Mouse (Mus musculus) cerebellum, adult 2 months (tissue): Measurements from ENCODE around the gene U2af1l4. TPM values are rescaled to one million over a fixed set of nuclear protein-coding genes. Genes with fewer than 3 reads are reported as not detected.
A peak's percentile ranks its signal among the peaks of the same experiment; 100 is the strongest.

ENCODE experiments used
- DNase-seq, 2 experiments: peaks; one replicate each; pipeline ENCODE4 v3.0.0; 2021
- H3K27ac ChIP-seq: fragments of 200-500 bp; 2 replicates; pipeline ENCODE4 v1.5.1; 2012; ENCODE audit warnings: low read length, control low read depth, inconsistent platforms; ENCODE audit not compliant: insufficient read depth
- H3K27me3 ChIP-seq: fragments of 200-500 bp; 2 replicates; pipeline ENCODE4 v1.6.1; 2012; ENCODE audit warnings: inconsistent platforms, mild to moderate bottlenecking, low read length, moderate library complexity; ENCODE audit not compliant: control insufficient read depth, insufficient read depth
- H3K4me1 ChIP-seq: fragments of 200-500 bp; 2 replicates; pipeline ENCODE4 v1.6.1; 2011; ENCODE audit warnings: low read length; ENCODE audit not compliant: control insufficient read depth, insufficient read depth
- H3K4me3 ChIP-seq: fragments of 200-500 bp; replicated peaks from 2 replicates; pipeline ENCODE3; 2011; ENCODE audit warnings: mild to moderate bottlenecking, low read depth, low read length, control low read depth; ENCODE audit not compliant: insufficient read depth
- CTCF ChIP-seq: fragments of 200-500 bp; IDR thresholded peaks from 2 replicates; pipeline ENCODE4 v1.5.1; 2011; ENCODE audit warnings: low read depth, mild to moderate bottlenecking, control low read depth, low read length, moderate library complexity, borderline replicate concordance; ENCODE audit not compliant: insufficient read depth
- POLR2A ChIP-seq: fragments of 200-500 bp; IDR thresholded peaks from 2 replicates; pipeline ENCODE4 v1.6.1; 2011; ENCODE audit warnings: low read length, control low read depth, borderline replicate concordance; ENCODE audit not compliant: insufficient read depth
- WGBS: fragments of 180-500 bp; shearing (Covaris S2); methylation state at CpG from one replicate; pipeline ENCODE4 v1.1.7; 2018; 5-methylcytosine and 5-hydroxymethylcytosine counted together
- polyA plus RNA-seq: library from polyadenylated mRNA; depleted of rRNA; stranded (reverse); fragments of >200 nt; gene quantifications from 2 replicates; pipeline ENCODE4 v1.2.3, GENCODE M21; 2012

U2af1l4 gene
- polyA plus RNA-seq, 1 experiment = 117 TPM

GRCm38 (mm10) chr7:30526399-30526798 is 36.7 kb upstream of the U2af1l4 start:
- Histone ChIP-seq H3K4me1 (peaks cover 6% of the 10 kb centered on the region), H3K27me3 (no peaks in the 10 kb centered on the region), H3K4me3 (no peak overlapping the region), H3K27ac (no peak overlapping the region)
- DNase-seq = no peak
- WGBS = 47% methylated on average over 17 of the region's 17 CpGs
- TF ChIP-seq CTCF = no peak
- no peak for TF ChIP-seq POLR2A

- TF ChIP-seq POLR2A (no peak), CTCF (no peak)
- WGBS = 85% methylated on average over 14 of the region's 14 CpGs
- H3K27me3 ChIP-seq = no peaks in the 10 kb centered on the region
- no peak overlapping the region for H3K4me3 ChIP-seq
- H3K4me1 ChIP-seq = no peaks in the 10 kb centered on the region; the same call in 1 of the 2 replicates
- no peak for DNase-seq
- no peak overlapping the region for H3K27ac ChIP-seq
Observed at GRCm38 (mm10) chr7:30526981-30527380, 36.1 kb upstream of the U2af1l4 start.

GRCm38 (mm10) chr7:30531291-30531815 is 31.7 kb upstream of the U2af1l4 start:
- Histone ChIP-seq H3K4me3 (no peak overlapping the region), H3K27ac (no peak overlapping the region), H3K4me1 (peaks cover 5% of the 10 kb centered on the region), H3K27me3 (no peaks in the 10 kb centered on the region)
- TF ChIP-seq CTCF (no peak), POLR2A (no peak)
- 83% methylated on average over 9 of the region's 9 CpGs for WGBS
- no peak for DNase-seq

GRCm38 (mm10) chr7:30532931-30533330 is 30.2 kb upstream of the U2af1l4 start:
- H3K4me1 ChIP-seq = peaks cover 5% of the 10 kb centered on the region
- H3K27ac ChIP-seq = no peak overlapping the region
- H3K27me3 ChIP-seq = no peaks in the 10 kb centered on the region
- DNase-seq = no peak
- H3K4me3 ChIP-seq = no peak overlapping the region
- 37% methylated on average over 8 of the region's 8 CpGs for WGBS
- no peak for TF ChIP-seq POLR2A
- no peak for TF ChIP-seq CTCF

GRCm38 (mm10) chr7:30533941-30534632 is 29.0 kb upstream of the U2af1l4 start:
- Histone ChIP-seq H3K4me3 (peak overlapping the region; percentile 88), H3K27me3 (no peaks in the 10 kb centered on the region), H3K27ac (no peak overlapping the region), H3K4me1 (peaks cover 5% of the 10 kb centered on the region)
- TF ChIP-seq POLR2A (no peak), CTCF (no peak)
- peak in 1 of 2 experiments; percentile 45 for DNase-seq
- 6% methylated on average over 25 of the region's 26 CpGs for WGBS

- 2% methylated on average over 84 of the region's 84 CpGs for WGBS
- no peaks in the 10 kb centered on the region for H3K27me3 ChIP-seq
- peak; percentile 95 to 97 for DNase-seq
- no peak within 1 kb of the TSS for H3K27ac ChIP-seq
- peaks cover 5% of the 10 kb centered on the region for H3K4me1 ChIP-seq
- peak within 1 kb of the TSS; percentile 88 for H3K4me3 ChIP-seq
- TF ChIP-seq CTCF (no peak), POLR2A (no peak)
Observed at GRCm38 (mm10) chr7:30534633-30535577, 28.2 kb upstream of the U2af1l4 start, which contains the start of gene Arhgap33. TSS of gene Arhgap33 (minus strand) at chr7:30535060.

- Histone ChIP-seq H3K4me1 (no peaks in the 10 kb centered on the region), H3K4me3 (no peak overlapping the region), H3K27ac (no peak overlapping the region), H3K27me3 (no peaks in the 10 kb centered on the region)
- TF ChIP-seq CTCF (no peak), POLR2A (no peak)
- no peak for DNase-seq
- WGBS = 88% methylated on average over 7 of the region's 7 CpGs
Observed at GRCm38 (mm10) chr7:30540572-30540971, 22.5 kb upstream of the U2af1l4 start.
